Mouse (Mus musculus) cortical plate, adult 2 months (tissue): Measurements from ENCODE around the gene Actr1b.

Source experiments
- CTCF ChIP-seq: fragments of 200-500 bp; IDR thresholded peaks from 2 replicates; pipeline ENCODE4 v1.5.1; 2011; ENCODE audit warnings: mild to moderate bottlenecking, control low read depth, low read length; ENCODE audit not compliant: insufficient read depth; ENCODE audit errors: extremely low read depth
- POLR2A ChIP-seq: fragments of 200-500 bp; IDR thresholded peaks from 2 replicates; pipeline ENCODE4 v1.6.1; 2011; ENCODE audit warnings: mild to moderate bottlenecking, low read length, control low read depth; ENCODE audit not compliant: insufficient read depth; ENCODE audit errors: extremely low read depth

GRCm38 (mm10) chr1:36759076-36759475, 44.9 kb upstream of the Actr1b start:
- TF ChIP-seq POLR2A (no peak), CTCF (no peak)
